Comparison of ENCODE assay signal across 9 mouse cellular contexts in genomic region chr19:10952021-10952939, GRCm38 (mm10). TPM values are rescaled to one million over a fixed set of nuclear protein-coding genes. Genes with fewer than 3 reads are reported as not detected.
DNase-seq lines count a peak whose midpoint lies in the region; ATAC-seq and TF ChIP-seq lines count a peak whose summit lies in the region.
"Had no signal": no experiment of that assay in that cellular context is flagged by ENCODE, and none has a peak within 500 bp of the region (broad histone marks: within the 10 kb centered on the region; RNA-seq: fewer than 3 reads in every experiment).

No protein-coding gene starts in this region.

- no peaks in the 10 kb centered on the region; the same call in 1 of the 2 replicates for H3K4me1 ChIP-seq in embryonic facial prominence, embryonic 11.5 days (ENCODE audit: control insufficient read depth, insufficient read depth, low read length)
- peaks cover 32% of the 10 kb centered on the region for H3K4me1 ChIP-seq in heart, embryonic 16.5 days (ENCODE audit: control insufficient read depth, insufficient read depth, low read length)

- H3K36me3 ChIP-seq in embryonic facial prominence, embryonic 11.5 days (replicated peaks; ENCODE audit: control insufficient read depth, insufficient read depth, low read depth, low read length) = no peaks in the 10 kb centered on the region
- H3K36me3 ChIP-seq in heart, embryonic 16.5 days (ENCODE audit: control insufficient read depth, insufficient read depth) = no peaks in the 10 kb centered on the region

- no peak overlapping the region for H3K4me3 ChIP-seq in layer of hippocampus, adult 2 months
- no peak overlapping the region for H3K4me3 ChIP-seq in embryonic facial prominence, embryonic 11.5 days (ENCODE audit: low read depth, low read length)
- H3K4me3 ChIP-seq in heart, embryonic 16.5 days (ENCODE audit: low read length) = no peak overlapping the region

- ATAC-seq in embryonic facial prominence, embryonic 11.5 days (replicated peaks; ENCODE audit: insufficient number of reproducible peaks, low FRiP score, low TSS enrichment, low read depth) = 0 out of 2 replicates have a peak, but pooled peaks have one; percentile 5
- ATAC-seq in heart, embryonic 16.5 days (replicated peaks; ENCODE audit: extremely low read depth, insufficient read depth, low FRiP score) = peak; percentile 59
- no peak for ATAC-seq in granulocyte monocyte progenitor cell, adult 5-6 weeks (replicated peaks; ENCODE audit: poor library complexity, severe bottlenecking)

- no peak overlapping the region for H3K9ac ChIP-seq in embryonic facial prominence, embryonic 11.5 days (replicated peaks; ENCODE audit: low read length)
- H3K9ac ChIP-seq in heart, embryonic 16.5 days (ENCODE audit: low read length) = peak overlapping the region; percentile 13; the same call in 1 of the 2 replicates

- no peaks in the 10 kb centered on the region for H3K9me3 ChIP-seq in embryonic facial prominence, embryonic 11.5 days (replicated peaks; ENCODE audit: control insufficient read depth, low read length)
- H3K9me3 ChIP-seq in heart, embryonic 16.5 days (replicated peaks; ENCODE audit: control insufficient read depth, low read length) = no peaks in the 10 kb centered on the region

- H3K27ac ChIP-seq in layer of hippocampus, adult 2 months = peak overlapping the region; percentile 76
- H3K27ac ChIP-seq in embryonic facial prominence, embryonic 11.5 days (replicated peaks; ENCODE audit: low read depth, low read length) = peak overlapping the region; percentile 41; the same call in 1 of the 2 replicates
- peak overlapping the region; percentile 70 for H3K27ac ChIP-seq in heart, embryonic 16.5 days (ENCODE audit: low read length)

- H3K4me2 ChIP-seq in embryonic facial prominence, embryonic 11.5 days (ENCODE audit: low read depth, low read length) = no peak overlapping the region
- H3K4me2 ChIP-seq in heart, embryonic 16.5 days (ENCODE audit: low read depth, low read length) = peak overlapping the region; percentile 14; the same call in 1 of the 2 replicates

- no peaks in the 10 kb centered on the region for H3K27me3 ChIP-seq in embryonic facial prominence, embryonic 11.5 days (ENCODE audit: control insufficient read depth, insufficient read depth, low read length)
- H3K27me3 ChIP-seq in heart, embryonic 16.5 days (ENCODE audit: control insufficient read depth, insufficient read depth, low read length) = no peaks in the 10 kb centered on the region

- 69% methylated on average over 11 of the region's 11 CpGs for WGBS in embryonic facial prominence, embryonic 11.5 days
- WGBS in heart, embryonic 16.5 days = 35% methylated on average over 11 of the region's 11 CpGs

- peak in 1 of 2 experiments; percentile 25 for DNase-seq in layer of hippocampus, adult 2 months (ENCODE audit: low spot score in 2 of 2)
- DNase-seq in layer of hippocampus, adult 9-10 months (ENCODE audit: low spot score) = no peak
- DNase-seq in embryonic facial prominence, embryonic 11.5 days (ENCODE audit: low spot score) = peak; percentile 21
- DNase-seq in layer of hippocampus, adult 9-11 months = peak; percentile 39
- peak; percentile 81 for DNase-seq in retina, postnatal 7 days (ENCODE audit: low read depth, low spot score)
- no peak for DNase-seq in urinary bladder, adult 2 months (ENCODE audit: low spot score)

- TF ChIP-seq CTCF in layer of hippocampus, adult 2 months (conservative IDR thresholded peaks at IDR 0.05) = no peak

RNA-seq across cellular contexts. Expression of gene Ccdc86, which starts 3.2 kb away (rescaled TPM):
- total RNA-seq in layer of hippocampus, adult 2 months (2021) = 1 to 10 TPM; 7.9 to 9.7 TPM
- polyA plus RNA-seq in embryonic facial prominence, embryonic 11.5 days (2014; fragmentation: Nextera tagmentation; extraction: Ambion mirVana) = 24.0 and 25.1 TPM in 2 replicates
- polyA plus RNA-seq in heart, embryonic 16.5 days (2015; fragmentation: Nextera tagmentation; extraction: Ambion mirVana) = 17.7 and 18.2 TPM in 2 replicates
- 7.3 and 7.9 TPM in 2 replicates for polyA plus RNA-seq in urinary bladder, adult 2 months (2012; rRNA removed)
- 19.0 and 23.1 TPM in 2 replicates for total RNA-seq in granulocyte monocyte progenitor cell, adult 5-6 weeks (2014; fragmentation: Nextera tagmentation)
- total RNA-seq in granulocyte monocyte progenitor cell, adult 5-6 weeks (2017) = 15.2 and 20.1 TPM in 2 replicates

RNA-seq across cellular contexts. Expression of gene Ptgdr2, which starts 15.3 kb away (rescaled TPM):
- under 1 TPM in 1 of 2 experiments, not detected in 1; 0.25 TPM for total RNA-seq in layer of hippocampus, adult 2 months (2021)
- not detected in 2 replicates for polyA plus RNA-seq in embryonic facial prominence, embryonic 11.5 days (2014; fragmentation: Nextera tagmentation; extraction: Ambion mirVana)
- polyA plus RNA-seq in heart, embryonic 16.5 days (2015; fragmentation: Nextera tagmentation; extraction: Ambion mirVana) = 0.11 and 0.24 TPM in 2 replicates
- polyA plus RNA-seq in urinary bladder, adult 2 months (2012; rRNA removed) = 0.06 TPM in 2 replicates
- total RNA-seq in granulocyte monocyte progenitor cell, adult 5-6 weeks (2014; fragmentation: Nextera tagmentation) = not detected in 2 replicates
- not detected in 2 replicates for total RNA-seq in granulocyte monocyte progenitor cell, adult 5-6 weeks (2017)

RNA-seq across cellular contexts. Expression of gene Ms4a10, which starts 22.2 kb away (rescaled TPM):
- total RNA-seq in layer of hippocampus, adult 2 months (2021) = not detected
- polyA plus RNA-seq in embryonic facial prominence, embryonic 11.5 days (2014; fragmentation: Nextera tagmentation; extraction: Ambion mirVana) = not detected in 2 replicates
- not detected in 2 replicates for polyA plus RNA-seq in heart, embryonic 16.5 days (2015; fragmentation: Nextera tagmentation; extraction: Ambion mirVana)
- 0.06 TPM in 1 of 2 replicates, not detected in the other for polyA plus RNA-seq in urinary bladder, adult 2 months (2012; rRNA removed)
- not detected in 2 replicates for total RNA-seq in granulocyte monocyte progenitor cell, adult 5-6 weeks (2014; fragmentation: Nextera tagmentation)
- not detected in 2 replicates for total RNA-seq in granulocyte monocyte progenitor cell, adult 5-6 weeks (2017)
- polyA plus RNA-seq: spleen, adult 2 months had no signal

RNA-seq across cellular contexts. Expression of gene Zp1, which starts 31.8 kb away (rescaled TPM):
- not detected for total RNA-seq in layer of hippocampus, adult 2 months (2021)
- polyA plus RNA-seq in embryonic facial prominence, embryonic 11.5 days (2014; fragmentation: Nextera tagmentation; extraction: Ambion mirVana) = not detected in 2 replicates
- 0.14 TPM in 1 of 2 replicates, not detected in the other for polyA plus RNA-seq in heart, embryonic 16.5 days (2015; fragmentation: Nextera tagmentation; extraction: Ambion mirVana)
- 0.56 and 1.4 TPM in 2 replicates for polyA plus RNA-seq in urinary bladder, adult 2 months (2012; rRNA removed)
- not detected in 2 replicates for total RNA-seq in granulocyte monocyte progenitor cell, adult 5-6 weeks (2014; fragmentation: Nextera tagmentation)
- total RNA-seq in granulocyte monocyte progenitor cell, adult 5-6 weeks (2017) = not detected in 2 replicates

RNA-seq across cellular contexts. Expression of gene Ms4a15, which starts 40.8 kb away (rescaled TPM):
- total RNA-seq in layer of hippocampus, adult 2 months (2021) = not detected
- polyA plus RNA-seq in embryonic facial prominence, embryonic 11.5 days (2014; fragmentation: Nextera tagmentation; extraction: Ambion mirVana) = not detected in 2 replicates
- polyA plus RNA-seq in heart, embryonic 16.5 days (2015; fragmentation: Nextera tagmentation; extraction: Ambion mirVana) = not detected in 2 replicates
- polyA plus RNA-seq in urinary bladder, adult 2 months (2012; rRNA removed) = not detected in 2 replicates
- total RNA-seq in granulocyte monocyte progenitor cell, adult 5-6 weeks (2014; fragmentation: Nextera tagmentation) = not detected in 2 replicates
- total RNA-seq in granulocyte monocyte progenitor cell, adult 5-6 weeks (2017) = not detected in 2 replicates

Comparison
In these comparisons a context has a peak if more than half of its experiments do, and no peak if none do; other contexts are left out.
1. DNase-seq: peak in embryonic facial prominence, embryonic 11.5 days (single experiment), layer of hippocampus, adult 9-11 months (single experiment) and retina, postnatal 7 days (single experiment); none in layer of hippocampus, adult 9-10 months (single experiment) and urinary bladder, adult 2 months (single experiment).
2. Peak in every context shown above with its lines, with median percentiles within 50 percentile points of each other: H3K27ac ChIP-seq.